Mouse (Mus musculus) spleen, adult 2 months (tissue): ENCODE measurements around the gene Zcchc2.

Experiments
- CTCF ChIP-seq: fragments of 200-500 bp; IDR thresholded peaks from 2 replicates; pipeline ENCODE4 v1.5.1; 2011; ENCODE audit warnings: mild to moderate bottlenecking, inconsistent platforms; ENCODE audit not compliant: insufficient read depth, insufficient read length, insufficient replicate concordance; ENCODE audit errors: extremely low read depth
- POLR2A ChIP-seq: fragments of 200-500 bp; IDR thresholded peaks from 2 replicates; pipeline ENCODE4 v1.6.1; 2011; ENCODE audit warnings: low read depth, low read length, inconsistent platforms

DNA sequence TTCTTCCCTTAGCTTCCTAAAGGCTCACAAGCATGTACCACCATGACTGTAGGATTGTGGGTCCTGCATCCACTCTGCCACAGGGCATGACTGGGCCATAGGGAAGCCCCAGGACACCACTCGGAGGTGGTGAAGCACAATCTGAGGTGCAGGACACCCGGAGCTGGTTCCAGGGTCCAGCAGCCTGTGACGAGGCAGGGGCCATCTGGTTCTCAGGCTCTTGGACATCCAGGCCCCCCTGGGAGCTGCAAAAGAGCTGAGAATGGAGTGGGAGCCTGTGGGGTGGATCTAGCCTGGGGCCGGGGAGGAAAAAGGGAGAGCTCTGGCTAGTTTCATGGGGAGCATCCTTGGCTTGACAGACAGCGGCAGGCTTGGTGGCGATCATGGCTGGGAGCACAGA is 77.1 kb downstream of the Zcchc2 start:
- TF ChIP-seq CTCF, result no peak
- no peak for TF ChIP-seq POLR2A
